Mouse (Mus musculus): ENCODE measurements around the gene Nfe2l2. TPM values are rescaled to one million over a fixed set of nuclear protein-coding genes. Genes with fewer than 3 reads are reported as not detected.
A peak's percentile ranks its signal among the peaks of the same experiment; 100 is the strongest.

Gene Nfe2l2
- polyA plus RNA-seq (2012) = 11.4 and 13.8 TPM in 2 replicates

DNA sequence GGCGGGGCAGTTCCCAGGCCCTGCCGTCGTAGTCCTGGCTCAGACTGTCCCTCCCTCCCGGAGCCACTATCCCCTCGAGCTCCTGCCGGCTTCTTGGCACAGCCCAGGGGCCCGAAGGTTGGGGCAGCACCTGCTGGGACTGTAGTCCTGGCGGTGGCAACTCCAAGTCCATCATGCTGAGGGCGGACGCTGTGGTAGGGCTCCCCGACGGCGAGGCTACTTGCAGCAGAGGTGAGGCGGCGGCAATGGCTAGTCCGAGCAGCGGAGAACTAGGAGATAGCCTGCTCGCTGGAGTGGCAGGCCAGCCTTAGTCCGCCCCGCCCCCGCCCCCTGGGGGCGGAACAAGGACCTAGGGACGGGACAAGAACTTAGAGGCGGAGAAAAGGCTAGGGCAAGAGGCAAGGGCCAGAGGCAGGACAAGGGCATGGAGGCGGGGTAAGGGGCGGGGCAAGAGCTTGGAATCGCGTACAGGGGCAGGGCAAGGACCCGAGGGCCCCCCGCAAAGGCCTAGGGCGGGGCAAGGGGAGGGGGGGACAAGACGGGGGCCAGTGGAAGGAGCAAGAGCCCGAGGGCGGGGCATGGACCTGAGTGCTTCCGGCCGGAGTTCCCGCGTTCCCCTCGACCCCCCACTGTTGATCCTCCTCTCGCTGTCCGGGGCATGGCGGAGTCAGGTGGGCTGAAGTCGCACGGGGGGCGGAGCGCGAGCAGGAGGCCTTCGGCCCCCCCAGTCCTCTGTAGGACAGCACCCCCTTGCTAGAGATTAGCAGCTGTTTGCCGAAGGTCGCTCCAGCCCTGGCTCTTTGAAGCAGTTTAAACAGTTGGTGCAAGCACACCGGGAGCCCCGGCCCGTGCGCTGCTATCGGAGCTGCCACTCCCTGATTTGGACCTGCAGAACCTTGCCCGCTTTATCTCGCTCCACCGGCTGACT is at the start of gene Nfe2l2:
Nfe2l2 (minus strand) TSS at position 408 of the 928 bp plus-strand sequence.
- TF ChIP-seq GATA1 (IDR thresholded peaks at IDR 0.05; ENCODE audit: low read length) = peak; percentile 36

DNA sequence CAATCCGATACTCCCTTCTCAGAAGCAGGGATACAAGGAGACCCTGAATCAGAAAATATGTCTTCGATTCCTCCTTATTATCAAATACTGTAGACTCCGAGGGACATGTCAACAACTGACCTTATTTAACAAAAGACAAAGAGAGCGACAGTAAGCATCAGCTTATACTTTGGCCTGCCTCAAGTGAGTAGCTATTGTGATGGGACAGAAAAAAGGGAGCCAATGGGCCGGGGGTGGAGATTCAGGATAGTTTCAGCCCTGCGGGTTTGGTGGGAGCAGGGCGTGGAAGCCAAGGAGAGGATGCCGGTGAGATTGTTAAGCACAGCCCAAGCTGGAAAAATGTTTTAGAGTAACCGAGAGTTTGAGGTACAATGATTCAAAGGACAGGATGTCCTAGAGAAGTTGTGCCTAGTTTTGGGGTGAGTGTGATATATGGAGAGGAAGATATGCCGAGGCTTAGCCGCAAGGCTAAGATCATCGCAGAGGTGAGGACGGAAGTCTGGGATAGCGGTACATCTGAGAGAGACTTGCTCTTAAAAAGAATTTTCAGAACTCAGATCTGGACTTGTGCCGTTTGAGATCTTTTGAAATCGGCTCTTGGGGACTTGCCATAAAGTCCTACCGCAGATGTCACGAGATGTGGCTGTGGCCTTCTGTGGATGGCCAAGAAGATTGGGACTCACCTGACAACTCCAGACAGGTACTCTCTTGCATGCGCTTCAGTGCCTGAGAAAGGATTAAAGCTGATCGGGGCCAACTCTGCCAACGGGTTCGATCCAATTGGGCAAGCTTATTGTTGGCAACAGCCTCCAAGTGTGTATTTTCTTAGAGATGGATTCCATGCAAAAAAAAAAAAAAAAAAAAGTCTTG is 48.1 kb upstream of the Nfe2l2 start:
- TF ChIP-seq GATA1 (IDR thresholded peaks at IDR 0.05; ENCODE audit: low read length) = no peak

DNA sequence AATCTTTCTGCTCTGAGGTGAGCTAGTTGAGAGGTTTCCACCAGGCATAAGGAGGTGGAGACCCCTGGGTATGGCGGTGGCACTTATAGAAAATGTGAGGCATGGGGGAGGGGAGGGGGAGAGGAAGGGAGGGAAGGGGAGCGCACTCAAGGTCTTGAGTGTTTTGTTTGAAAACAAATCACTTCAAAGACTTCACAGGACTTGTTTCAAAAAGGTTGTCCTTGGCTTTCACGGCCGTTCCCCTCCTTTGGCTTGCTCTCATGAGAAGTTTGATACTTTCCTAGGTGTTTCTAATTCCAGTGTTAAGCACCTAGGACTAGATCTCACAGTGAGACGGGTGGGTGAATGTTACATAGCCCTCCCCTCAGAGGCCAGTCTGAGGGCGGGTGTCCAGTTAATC is 47.5 kb upstream of the Nfe2l2 start:
- no peak for TF ChIP-seq GATA1 (IDR thresholded peaks at IDR 0.05; ENCODE audit: low read length)

DNA sequence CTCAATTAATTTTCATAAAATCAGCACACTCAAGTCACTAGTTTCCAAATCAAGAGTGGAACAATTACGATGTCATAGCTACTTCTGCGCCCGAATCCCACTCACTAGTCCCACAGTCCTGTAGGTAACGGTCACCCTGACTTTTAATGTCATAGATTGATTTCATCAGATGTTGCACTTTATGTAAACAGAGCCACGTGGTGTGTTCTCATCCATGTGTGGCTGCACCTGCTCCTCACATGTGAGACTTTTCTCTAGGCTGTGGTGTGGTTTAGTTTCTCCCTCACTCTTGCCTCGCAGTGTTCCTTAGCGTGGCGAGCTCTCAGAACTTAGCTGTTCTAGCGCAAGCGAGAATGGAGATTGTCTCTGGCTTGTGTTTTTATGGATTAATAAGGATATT is 46.4 kb upstream of the Nfe2l2 start:
- no peak for TF ChIP-seq GATA1 (IDR thresholded peaks at IDR 0.05; ENCODE audit: low read length)

DNA sequence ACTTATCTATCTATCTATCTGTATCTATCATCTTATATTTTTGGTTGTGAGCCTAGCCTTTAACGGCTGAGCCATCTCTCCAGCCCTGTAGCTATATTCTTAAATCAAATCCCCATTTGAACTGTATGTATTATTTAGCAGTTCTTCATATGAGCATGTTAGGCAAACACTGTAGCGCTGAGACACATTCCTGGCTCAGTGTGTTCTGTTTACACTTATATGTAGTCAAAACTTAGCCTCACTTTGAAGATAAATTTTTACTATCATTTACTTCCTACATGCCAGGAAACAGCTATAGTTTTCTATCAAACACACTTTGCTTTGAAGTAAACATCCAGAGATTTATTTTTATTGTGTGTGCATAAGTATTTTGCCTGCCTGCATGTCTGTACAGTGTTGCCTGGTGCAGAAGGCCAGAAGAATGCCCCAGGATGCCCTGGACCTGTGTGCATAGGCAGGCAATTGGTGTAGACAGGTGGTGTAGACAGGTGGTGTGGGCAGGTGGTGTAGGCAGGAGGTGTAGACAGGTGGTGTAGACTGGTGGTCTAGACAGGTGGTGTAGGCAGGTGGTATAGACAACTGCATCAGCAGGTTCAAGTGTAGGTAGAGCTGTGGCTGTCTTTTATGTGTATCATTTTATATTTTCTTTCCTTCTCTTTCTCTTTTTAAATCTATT is 45.7 kb upstream of the Nfe2l2 start:
- TF ChIP-seq GATA1 (IDR thresholded peaks at IDR 0.05; ENCODE audit: low read length) = no peak

DNA sequence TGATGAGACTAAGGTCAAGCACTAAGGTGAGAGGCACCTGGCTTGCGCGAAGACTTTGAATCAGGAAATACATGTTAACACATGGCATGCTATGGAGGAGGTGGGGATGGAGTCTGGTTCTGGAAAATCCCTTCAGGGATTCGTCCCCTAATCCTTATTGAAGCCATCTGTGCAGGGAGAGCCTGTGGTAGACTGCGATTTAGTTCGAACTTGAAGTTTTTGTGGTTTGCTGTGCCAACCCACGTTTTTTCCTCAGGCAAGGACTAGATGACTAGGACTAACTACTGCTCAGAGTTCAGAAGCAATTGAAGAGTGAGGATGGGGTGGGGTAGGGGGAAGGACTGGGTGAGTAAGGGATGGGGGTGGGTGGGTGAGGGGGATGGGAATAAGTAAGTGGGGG is 44.4 kb upstream of the Nfe2l2 start:
- no peak for TF ChIP-seq GATA1 (IDR thresholded peaks at IDR 0.05; ENCODE audit: low read length)

DNA sequence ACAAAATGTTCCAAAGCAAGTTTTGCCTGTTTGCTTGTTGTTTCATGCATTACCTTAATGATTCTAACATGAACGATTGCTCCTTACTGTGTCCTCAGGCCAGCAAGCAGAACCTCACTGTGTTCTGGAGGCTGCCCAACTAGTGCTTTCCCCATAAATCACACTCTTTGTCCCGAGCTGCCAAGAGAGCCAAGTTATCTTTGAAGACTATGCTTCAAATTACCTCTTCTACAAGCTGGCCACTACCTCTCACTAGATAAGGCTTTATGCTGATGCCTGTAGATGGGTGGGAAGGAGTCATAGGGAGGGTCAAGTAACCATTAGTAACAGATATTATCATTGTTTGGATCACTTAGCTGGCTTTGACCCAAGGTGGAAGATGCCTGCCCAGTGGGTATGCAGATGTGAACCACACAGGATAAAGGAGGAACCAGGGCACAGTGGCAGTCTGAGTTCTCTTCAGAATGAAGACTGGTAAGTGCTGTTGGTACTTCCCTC is 32.6 kb upstream of the Nfe2l2 start:
- TF ChIP-seq GATA1 (IDR thresholded peaks at IDR 0.05; ENCODE audit: low read length) = no peak

DNA sequence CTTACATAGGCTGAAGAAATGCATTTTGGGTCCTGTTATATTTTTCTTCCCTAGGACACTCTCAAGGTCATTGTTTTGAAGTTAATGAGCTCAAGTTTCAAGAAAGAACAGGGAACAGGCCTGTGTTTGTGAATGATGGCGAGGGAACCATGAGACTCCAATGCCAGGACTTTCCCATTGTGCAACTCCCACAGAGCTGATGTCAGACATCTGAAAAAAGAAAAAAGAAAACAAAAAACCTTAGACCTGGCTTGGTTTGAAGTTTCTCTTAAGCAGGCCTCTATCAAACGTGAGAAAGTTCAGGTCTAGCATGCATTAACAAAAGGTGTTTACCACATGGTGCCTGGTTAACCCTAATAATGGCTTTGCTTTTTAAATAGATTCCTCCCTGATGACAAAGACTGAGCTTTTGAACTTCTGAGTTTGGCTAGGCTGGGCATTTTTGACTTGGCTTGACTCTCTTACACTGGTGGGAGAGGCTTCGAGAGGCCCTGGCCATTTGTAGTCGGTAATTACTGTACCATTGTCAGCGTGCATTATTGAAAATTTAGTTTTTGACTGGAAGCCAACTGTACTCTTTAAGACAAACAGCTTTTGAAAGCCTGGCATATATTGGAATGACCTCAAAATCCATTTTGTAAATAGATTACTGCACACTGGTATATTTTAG is 29.9 kb upstream of the Nfe2l2 start:
- TF ChIP-seq GATA1 (IDR thresholded peaks at IDR 0.05; ENCODE audit: low read length) = no peak

DNA sequence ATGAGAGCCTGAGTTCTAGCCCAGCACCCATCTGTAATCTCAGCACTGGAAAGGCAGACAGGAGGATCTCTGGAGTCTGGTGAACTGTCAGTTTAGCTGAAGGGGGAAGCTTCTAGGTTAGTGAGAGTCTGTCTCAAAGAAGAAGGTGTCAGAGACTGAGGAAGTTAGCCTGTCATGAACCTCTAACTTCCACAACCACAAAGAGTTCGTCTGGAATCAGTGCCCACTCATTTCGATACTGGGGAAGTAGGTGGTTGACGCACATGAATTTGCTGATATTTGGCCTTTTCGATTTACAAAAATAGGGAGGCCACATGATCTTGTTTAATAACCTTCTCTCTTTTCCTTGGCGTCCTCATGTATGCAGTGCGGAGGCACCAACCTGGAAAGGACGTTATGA is 28.7 kb upstream of the Nfe2l2 start:
- no peak for TF ChIP-seq GATA1 (IDR thresholded peaks at IDR 0.05; ENCODE audit: low read length)

DNA sequence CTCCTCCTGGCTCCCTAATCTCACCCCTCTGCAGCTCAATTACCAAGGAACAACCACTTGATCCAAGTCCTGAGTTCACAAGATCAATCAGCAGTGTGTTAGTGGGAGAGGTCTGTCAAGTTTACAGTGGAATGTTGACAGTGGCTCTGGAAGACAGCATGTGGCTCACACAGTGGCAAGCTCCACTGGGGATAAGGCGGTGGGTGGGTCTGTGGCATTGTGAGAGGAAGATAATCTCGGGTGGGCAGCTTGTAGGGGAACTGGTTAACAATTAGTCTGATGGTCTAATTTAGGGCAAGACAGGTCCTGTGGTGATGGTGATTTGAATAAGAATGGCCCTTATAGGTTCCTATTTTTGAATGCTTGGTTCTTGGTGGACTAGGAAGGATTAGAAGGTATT is 27.5 kb upstream of the Nfe2l2 start:
- TF ChIP-seq GATA1 (IDR thresholded peaks at IDR 0.05; ENCODE audit: low read length) = no peak

DNA sequence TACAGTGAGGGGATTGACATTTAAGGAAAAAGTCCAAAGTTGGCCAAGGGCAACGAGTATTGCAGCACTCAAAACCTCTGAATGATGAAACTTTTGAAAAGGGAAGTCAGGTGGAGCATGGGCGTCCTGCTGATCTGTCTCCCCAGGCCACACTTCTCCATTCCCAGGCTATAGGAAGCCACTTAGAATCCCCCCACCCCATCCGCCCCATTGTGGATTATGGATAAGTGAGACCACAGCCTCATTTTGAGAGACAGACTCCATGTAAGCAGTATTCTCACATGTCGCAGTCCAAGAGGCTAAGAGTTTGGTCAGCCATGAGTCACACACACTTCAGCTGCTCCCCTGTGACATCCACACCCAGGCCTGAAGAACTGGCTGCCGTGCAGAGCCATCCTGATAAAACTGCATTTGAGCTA is 26.8 kb upstream of the Nfe2l2 start:
- no peak for TF ChIP-seq GATA1 (IDR thresholded peaks at IDR 0.05; ENCODE audit: low read length)

DNA sequence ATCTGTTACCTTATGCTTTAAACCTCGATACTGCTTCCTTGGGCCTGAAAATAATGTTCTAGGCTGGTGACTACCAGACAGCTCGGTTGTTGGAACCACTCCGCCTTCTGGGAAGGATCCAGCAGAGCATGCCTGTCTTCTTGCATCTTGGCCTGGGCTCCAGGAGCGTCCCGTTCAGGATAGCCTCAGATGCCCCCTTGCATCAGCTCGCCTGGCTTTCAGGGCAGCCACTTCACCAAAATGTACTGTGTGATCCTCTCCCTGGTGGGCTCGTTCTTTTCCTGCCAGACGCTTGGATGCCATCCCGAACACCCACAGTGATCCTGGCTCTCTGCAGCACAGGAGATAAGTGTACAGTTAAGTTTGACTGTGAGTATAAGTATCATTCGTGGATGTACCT is 25.6 kb upstream of the Nfe2l2 start:
- TF ChIP-seq GATA1 (IDR thresholded peaks at IDR 0.05; ENCODE audit: low read length) = no peak

DNA sequence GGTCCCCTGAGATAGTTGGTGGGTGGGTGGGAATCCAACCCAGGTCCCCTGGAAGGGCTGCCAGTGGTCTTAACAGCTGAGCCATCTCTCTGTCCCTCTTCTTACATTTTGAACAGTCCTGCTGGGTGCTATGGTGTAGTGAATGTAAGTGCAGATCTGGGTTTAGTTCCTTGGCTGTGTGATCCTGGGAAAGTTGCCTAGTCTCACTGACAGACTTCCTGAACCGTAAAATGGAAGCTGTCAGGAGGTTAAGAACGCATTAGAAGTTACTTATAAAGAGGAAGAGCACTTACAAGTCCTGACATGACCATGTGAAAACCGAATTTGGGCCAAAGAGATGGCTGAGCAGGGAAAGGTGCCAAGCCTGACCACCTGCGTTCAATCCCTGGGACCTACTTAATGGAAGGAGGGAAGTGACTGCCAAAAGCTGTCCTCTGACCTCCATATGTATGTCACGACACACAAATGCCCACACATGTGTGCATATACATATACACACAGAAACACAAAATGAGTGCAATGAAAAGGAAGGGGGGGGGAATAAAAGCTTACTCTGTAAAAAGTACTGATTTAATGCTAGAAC is 20.5 kb upstream of the Nfe2l2 start:
- TF ChIP-seq GATA1 (IDR thresholded peaks at IDR 0.05; ENCODE audit: low read length) = no peak

DNA sequence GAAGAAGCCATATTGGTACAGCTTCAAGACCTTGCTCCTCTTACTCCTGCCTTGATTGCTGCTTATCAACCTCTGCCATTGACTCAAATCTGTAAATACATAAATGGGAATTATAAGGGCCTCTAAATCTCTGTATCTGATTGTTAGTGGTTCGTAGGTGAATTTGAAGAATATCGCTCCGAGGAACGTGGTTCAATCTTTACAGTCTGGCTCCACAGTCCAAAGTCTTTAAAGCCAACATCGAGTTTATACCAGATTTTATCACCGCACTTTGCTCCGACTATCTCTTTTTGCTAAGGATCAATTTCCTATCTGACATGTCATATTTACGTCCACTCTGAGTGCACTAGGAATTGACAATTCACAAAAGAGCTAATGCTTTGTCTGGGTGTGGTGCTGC is 19.0 kb upstream of the Nfe2l2 start:
- no peak for TF ChIP-seq GATA1 (IDR thresholded peaks at IDR 0.05; ENCODE audit: low read length)

DNA sequence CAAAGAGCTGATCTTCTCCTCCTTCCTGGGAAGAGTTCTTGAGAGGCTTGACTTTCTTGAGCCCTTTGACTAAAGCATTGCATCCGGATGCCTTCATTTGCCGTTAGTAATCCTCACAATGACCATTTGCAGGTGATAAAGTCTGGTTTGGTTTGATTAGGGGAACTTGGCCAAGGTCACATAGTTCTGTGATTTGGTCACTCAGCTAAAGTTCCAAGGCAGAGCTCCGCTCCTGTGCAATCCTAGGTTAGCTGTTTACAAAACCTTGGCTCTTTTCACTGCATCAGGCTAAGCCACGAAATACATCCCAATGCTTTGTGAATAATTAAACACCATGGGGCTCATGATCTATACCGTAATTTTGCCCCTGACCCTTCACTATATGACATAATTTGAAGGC is 18.5 kb upstream of the Nfe2l2 start:
- no peak for TF ChIP-seq GATA1 (IDR thresholded peaks at IDR 0.05; ENCODE audit: low read length)

All from G1E-ER4 (cell line).